Mouse (Mus musculus): Measurements from ENCODE around the gene Dst. TPM values are rescaled to one million over a fixed set of nuclear protein-coding genes. Genes with fewer than 3 reads are reported as not detected.
"Not testable (repeated sequence)": the region's sequence is repeated elsewhere in the genome, so short reads cannot be mapped to it uniquely, and the experiment has no call there.

Gene Dst
- total RNA-seq, 2 experiments from 2014 or later = 209 to 234 TPM

DNA sequence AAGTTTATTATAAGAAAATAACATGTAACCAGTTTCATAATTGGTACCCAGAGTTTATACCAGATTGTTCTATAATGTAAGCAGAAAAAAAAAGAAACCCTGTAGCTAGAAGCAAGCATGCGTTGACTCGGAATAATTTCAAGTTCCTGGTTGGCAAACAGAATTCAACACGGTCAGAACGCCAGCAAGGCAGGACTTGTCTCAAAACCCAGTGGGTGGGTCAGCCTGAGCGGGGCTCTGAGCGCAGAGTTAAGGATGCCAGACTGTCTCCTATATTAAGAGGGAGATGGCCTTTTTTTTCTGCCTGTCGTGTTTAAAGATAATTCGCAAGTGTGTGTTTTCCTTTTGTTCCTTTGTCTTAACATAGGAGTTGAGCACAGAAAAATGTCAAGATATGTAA is 369.2 kb downstream of the Dst start:
- DNase-seq (ENCODE audit: low spot score in 2 of 2) = no peak

DNA sequence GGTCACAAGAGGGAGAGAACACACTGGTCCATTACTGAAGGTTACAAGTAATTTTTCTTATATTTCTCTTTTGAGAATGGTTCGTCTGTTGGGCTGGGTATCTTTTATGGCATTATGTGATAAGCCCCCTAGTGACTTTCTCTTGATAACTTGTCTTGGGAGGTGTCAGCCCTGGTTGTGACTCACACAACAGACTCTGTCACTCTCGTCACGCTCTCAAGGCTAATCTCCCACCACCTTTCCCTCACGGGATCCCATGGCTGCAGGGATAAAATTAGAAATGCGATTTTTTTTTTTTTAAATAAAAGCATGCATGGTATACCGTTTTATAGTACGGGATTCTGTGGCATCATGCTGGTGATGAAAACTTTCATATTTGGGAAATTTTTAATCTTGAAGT is 375.5 kb downstream of the Dst start:
- no peak for DNase-seq (ENCODE audit: low spot score in 2 of 2)

DNA sequence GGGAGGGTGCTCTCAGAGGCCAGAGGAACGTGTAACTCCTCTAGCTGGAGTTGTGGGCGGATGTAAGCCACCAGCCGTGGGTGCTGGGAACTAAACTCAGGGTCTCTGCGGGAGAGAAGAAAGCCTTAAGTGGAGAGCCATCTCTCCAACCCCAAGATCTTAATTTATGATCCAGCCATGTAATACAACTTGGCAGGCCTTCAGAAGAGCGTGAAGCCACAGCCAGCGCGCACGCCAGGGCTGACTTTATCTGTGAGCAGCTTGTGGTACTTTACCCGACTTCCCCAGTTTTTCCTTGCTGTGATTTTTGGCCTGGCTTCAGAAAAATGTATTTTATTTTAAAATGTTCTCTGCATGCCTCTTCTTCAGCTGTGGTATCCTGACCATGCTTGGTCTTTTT is 377.0 kb downstream of the Dst start:
- DNase-seq (ENCODE audit: low spot score in 2 of 2) = no peak

DNA sequence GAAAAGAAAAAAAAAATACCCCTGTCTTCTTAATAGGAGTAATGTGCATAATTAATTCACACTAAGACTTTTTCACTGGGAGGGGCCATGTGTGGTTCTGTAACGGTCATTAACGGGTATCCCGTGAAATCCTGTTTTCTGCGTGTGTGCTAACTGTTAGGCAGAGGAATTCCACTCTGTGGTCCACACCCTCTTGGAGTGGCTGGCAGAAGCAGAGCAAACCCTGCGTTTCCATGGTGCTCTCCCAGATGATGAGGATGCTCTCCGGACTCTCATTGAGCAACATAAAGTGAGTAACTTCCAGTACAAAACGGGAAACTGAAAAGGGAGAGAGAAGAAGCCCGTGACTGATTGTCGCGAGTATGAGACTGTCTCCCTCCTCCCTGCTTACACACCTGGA is 379.7 kb downstream of the Dst start:
- DNase-seq (ENCODE audit: low spot score in 2 of 2) = no peak

DNA sequence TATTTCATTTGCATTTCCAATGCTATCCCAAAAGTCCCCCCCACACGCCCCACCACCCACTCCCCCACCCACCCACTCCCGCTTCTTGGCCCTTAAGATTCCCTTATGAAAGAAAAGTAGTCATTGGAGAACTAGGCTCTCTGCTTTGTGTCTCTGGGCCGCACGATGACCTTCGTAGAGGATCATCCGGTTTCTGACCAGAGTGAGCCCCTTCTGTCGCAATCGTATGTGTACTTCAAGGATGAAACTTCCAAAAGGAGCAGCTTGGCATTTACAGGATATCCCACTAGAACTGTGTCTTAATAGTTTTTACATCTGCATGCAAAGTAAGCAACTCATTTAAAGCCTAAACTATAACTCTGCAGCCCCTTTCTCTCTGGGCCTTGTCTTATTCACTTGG is 380.2 kb downstream of the Dst start:
- no peak for DNase-seq (ENCODE audit: low spot score in 2 of 2)

DNA sequence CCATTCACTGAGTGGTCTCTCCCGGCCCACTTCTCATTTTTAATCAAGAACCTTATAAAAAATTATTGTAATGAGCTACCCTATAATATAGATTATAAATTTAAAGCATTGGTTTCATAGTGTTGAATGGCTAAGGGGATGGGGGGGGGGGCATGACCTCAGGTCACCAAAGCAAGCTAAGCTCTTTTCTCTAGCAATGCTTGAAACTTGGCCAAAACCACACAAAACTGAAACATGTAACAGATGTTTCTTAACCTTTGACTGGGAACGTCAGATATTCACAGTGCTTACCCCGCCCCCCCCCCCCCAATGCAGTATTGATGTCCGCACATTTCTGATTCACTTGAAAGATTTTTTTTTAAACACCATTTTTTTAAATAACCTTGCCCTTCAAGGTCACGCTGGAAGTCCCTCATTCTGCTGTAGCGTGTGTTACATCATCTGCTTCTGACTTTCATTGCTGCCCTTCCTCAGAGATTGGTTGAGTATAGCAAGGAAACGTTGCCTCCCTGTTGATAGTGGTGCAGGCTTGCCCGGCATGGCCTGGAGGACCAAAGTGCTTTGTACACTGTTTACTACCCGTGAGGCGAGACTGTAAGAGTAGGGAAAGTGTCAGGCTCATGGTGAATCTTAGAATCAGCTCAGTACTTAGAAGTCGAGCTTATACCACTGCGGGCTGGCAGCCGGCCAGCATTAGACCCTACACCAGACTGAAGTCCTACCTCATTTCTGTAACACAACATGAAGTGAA is 380.9 kb downstream of the Dst start:
- DNase-seq (ENCODE audit: low spot score in 2 of 2) = no peak

DNA sequence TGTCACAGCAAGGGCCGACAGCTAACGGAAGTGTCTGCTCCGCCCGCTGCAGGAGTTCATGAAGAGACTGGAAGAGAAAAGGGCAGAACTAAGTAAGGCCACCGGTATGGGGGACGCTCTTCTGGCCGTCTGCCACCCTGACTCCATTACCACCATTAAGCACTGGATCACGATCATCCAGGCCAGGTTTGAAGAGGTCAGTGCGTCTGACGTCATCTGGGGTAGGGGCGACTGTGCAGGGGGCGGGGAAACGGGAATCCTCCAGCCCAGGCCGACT is 381.4 kb downstream of the Dst start:
- no peak for DNase-seq (ENCODE audit: low spot score in 2 of 2)

DNA sequence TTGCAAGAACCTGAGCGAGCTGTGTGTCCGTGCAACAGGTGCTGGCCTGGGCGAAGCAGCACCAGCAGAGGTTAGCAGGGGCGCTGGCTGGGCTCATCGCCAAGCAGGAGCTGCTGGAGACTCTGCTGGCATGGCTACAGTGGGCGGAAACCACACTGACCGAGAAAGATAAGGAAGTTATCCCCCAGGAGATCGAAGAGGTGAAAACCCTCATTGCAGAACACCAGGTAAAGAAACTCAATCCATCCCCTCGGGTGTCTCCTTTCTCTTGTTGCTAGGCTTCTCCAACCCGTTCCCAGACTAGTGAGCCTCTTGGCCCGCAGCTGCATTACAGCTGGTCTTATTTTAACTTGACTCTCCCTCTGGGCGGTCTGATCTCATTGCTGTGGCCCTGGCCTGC is 382.3 kb downstream of the Dst start:
- DNase-seq (ENCODE audit: low spot score in 2 of 2) = no peak

DNA sequence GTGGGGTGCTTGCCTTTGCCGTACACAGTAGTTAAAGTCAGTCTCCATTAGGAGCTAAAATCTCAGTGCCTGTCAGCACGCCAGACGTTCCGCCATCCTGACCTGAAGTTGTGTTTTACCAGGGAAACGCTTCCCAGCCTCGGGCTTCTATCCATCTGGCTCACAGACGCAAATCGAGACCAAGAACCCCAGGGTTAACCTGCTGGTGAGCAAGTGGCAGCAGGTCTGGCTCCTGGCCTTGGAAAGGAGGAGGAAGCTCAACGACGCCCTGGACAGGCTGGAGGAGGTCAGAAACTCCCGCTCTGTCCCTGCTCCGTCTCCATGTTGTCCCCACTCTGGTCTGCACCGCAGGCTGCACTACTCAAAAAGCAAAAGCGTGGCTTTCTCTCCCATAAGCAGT is 385.2 kb downstream of the Dst start:
- no peak for DNase-seq (ENCODE audit: low spot score in 2 of 2)

DNA sequence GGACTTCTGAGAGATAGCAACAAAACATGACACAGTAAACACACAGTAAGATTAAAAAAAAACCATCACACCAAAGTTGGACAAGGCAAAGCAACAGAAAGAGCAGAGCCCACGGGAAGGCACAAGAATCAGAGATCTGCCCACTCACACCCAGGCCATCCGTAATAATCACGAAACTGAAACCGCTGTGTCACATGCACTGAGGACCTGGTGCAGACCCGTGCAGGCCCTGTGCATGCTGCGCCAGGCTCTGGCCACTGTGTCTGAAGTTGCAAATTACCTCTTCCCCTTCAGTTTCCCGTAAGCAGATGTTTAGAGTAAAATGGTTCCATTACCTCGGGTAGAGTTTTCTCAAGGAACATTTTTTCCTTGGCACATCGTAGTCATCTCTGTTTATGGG is 389.6 kb downstream of the Dst start:
- no peak for DNase-seq (ENCODE audit: low spot score in 2 of 2)

DNA sequence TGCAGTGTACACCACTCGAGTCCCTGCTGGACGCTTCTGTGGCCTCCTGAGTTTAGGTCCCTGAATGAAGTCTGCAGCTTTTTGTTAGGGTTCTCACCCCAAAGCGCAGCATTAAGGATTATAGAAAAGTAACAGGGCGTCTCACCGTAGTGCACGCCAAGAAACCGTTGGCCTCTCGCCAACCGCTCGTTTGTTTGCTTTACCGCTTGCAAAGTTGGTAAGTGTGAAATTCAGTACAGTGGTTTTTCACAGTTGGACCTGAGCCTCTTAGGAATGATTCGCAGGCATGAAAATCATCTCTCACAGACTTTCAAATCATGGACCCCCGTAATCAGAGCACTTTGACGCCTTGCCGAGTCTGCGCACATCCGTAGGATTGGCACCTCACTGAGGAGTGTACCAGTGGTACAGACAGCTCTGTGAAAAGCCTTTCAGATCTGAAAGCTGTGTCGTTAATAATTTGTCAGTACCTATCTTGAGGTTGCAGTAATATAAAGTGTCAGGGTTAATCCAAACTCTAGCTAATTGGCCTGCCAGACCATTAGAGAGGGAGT is 390.7 kb downstream of the Dst start:
- DNase-seq (ENCODE audit: low spot score in 2 of 2) = peak in 1 of 2 experiments; percentile 34

DNA sequence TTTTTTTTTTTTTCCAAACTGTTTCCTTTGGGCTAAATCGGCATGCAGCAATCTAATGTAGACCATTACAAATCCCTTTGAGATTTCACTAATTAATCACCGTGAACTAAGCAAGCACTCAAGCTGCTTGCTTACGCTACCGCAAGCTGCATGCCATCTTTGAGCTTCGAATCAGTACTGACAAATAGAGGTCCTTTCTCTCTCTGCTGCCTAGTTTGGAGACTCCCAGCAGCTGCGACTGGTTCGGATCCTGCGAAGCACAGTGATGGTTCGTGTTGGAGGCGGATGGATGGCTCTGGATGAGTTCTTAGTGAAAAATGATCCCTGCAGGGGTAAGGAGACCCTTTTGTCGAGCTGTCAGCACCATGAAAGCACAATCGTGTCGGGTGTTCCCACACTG is 391.5 kb downstream of the Dst start:
- no peak for DNase-seq (ENCODE audit: low spot score in 2 of 2)

DNA sequence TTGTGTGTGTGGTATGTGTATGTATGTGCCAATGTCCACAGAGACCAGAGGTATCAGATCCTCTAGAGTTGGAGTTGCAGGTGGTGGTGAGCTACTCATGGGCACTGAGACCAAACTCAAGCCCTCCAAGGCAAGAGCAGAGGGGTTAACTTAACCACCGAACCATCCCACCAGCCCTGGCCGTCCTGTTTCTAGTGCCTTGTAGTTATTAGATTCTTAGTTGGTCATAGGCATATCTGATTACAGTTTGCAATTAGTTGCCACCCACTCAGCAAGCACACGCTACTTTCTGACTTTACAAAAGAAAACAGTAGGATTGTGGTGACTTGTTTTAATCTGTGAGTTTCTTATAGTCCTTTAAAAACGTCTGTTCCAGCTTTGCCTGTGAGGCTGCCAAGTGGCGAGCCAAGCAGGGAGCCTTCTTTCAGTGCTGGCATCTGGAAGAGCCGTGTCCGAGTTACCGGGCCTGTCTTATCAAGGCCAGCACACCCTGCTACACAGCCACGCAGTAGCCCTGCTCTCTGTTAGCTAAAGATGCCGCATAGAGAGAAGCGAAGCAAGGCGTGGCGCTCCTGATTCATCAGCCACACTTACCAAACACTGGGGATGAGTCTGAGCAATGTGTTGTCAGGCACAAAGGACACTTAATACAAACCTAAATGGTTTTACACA is 392.4 kb downstream of the Dst start:
- no peak for DNase-seq (ENCODE audit: low spot score in 2 of 2)

DNA sequence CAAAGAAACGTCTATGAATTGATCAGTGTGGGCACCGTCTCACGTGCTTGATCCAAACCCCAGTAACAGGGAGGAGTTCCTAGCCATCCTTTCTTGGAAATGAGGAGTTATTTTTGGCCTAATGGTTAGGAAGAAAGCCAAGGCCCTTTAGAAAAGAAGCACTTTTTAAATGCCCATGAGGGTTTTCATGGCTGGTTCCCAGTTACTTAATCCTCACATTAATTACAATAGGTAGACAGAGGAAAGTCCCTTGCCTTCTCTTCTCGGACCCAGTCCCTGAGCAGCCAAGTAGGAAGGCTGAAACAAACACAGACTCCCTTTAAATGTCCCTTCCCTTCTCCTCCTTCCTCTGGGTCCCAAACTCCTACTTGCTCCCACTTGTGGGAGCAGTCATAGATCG is 396.2 kb downstream of the Dst start:
- DNase-seq (ENCODE audit: low spot score in 2 of 2) = no peak

DNA sequence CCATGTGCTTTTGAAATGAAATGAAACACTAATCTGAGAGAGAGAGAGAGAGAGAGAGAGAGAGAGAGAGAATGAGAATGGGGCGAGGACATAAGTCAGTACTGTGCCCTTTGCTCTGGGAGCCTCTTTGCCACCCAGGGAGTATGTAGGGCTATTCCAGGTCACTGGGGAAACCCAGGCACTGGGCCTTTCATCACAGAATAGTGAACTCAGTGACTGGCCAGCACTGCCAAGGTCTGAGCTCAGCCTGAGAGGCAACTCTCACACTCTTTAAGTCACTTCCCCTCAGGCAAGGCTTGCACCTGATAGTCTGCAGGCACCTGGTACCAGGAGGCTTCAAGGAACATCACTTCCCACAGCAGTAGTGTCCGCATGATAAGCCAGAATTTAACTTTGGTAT is 398.7 kb downstream of the Dst start:
- no peak for DNase-seq (ENCODE audit: low spot score in 2 of 2)

DNA sequence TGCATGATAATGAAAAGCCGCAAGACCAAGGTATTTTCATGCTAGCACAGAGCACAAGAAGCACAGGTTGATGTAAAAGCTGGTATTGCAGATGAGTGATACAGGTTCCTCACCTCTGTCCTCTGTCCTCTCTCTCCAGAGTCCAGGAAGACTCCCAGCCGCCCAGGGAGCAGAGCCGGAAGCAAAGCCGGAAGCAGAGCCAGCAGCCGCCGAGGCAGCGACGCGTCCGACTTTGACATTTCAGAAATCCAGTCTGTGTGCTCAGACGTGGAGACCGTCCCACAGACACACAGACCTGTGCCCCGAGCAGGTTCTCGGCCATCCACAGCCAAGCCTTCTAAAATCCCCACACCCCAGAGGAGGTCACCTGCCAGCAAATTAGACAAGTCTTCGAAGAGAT is 399.2 kb downstream of the Dst start:
- DNase-seq (ENCODE audit: low spot score in 2 of 2) = no peak

DNA sequence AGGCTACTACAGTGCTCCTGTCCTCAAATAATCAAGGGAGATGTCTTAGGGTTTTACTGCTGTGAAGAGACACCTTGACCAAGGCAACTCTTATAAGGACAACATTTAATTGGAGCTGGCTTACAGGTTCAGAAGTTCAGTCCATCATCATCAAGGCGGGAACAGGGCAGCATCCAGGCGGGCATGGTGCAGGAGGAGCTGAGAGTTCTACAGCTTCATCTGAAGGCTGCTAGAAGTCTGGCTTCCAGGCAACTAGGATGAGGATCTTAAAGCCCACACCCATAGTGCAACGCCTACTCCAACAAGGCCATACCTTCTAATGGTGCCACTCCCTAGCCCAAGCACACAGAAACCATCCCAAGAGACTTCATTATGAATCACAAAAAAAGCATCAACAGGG is 400.8 kb downstream of the Dst start:
- DNase-seq (ENCODE audit: low spot score in 2 of 2) = not testable (repeated sequence)

DNA sequence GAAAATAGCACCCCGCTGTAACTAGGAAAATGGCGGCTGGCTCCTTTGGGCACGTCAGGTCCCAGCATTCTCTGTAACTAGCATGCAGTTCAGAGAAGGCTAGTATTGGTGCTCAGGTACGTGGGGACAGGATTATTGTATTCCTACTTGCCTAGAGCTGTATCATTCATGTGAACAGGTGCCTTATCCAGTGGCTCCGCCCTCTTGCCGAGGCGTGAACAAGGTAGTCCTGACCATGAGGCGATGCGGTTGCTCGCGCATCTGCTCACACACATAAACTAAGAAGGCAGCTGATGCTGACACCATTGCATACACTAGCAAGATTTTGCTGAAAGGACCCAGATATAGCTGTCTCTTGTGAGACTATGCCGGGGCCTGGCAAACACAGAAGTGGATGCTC is 401.4 kb downstream of the Dst start:
- no peak for DNase-seq (ENCODE audit: low spot score in 2 of 2)

DNA sequence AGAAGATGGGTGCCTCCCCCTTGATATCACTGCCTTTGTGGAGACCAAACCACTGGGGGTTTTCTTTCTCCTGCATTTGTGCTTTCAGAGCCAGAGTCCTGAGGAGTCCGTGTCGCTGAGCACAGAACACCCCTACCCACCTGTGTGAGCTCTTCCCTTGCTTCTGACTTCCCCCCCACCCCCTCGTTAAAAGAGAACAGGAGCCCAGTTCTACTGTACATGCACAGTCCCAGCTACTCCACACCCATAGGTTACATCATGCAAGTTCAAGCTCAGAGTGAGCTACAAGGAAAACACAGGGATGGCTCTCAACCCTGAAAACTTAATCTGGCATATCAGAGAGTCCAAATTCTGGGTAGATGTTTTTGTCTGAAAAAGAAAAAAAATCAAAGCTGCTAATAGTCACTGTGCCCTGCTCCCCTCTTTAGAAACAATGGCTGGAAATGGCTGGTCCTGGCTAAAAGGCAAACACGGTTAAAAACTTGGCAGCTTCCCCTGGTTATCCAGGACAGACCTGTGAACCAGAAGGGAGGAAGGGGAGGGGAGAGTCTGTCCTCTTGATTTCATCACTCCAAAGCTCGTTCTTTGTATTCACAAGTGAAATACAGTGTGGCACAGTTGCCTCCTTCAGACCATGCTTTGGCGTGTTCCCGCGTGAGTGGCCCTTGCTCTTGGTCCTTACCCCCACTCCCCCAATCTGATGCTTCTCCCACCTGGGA is 402.7 kb downstream of the Dst start:
- no peak for DNase-seq (ENCODE audit: low spot score in 2 of 2)

DNA sequence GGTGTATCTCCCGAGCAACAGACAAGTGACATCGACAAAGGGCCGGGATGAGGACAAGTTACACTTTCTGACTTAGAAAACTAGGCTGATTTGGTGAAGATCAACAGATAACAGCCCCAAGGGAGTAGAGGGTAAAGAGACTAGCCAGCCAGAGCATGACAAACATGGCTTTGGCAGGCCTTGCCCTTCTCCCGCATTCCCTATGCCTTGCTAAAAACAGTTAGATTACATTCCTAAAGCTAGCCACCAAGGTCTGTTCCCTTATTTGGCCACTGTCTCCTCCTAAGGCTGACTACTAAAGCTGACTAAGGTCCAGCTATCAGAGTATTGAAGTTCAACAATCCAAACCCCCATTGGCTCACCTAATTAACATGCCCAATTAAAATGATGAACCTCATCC is 404.8 kb downstream of the Dst start:
- no peak for DNase-seq (ENCODE audit: low spot score in 2 of 2)

DNA sequence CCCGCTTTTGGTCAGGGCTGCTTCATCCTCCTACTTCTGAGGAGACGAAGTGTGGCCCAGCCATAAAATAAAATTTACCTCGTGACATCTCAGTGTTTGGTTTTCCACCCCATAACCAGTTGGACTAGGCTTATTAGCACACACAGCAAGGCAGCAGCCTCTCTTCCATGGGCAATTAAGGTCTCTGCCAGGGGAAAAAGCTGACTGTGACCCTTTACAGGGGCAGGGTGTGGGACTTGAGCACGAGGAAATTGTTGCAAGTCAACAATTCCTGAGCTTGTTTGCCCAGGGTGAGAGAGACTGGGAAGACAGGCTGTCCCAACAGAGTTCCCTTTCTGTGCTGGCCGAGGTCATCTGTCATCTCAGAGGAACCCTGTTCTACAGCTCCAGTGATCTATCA is 407.4 kb downstream of the Dst start:
- no peak for DNase-seq (ENCODE audit: low spot score in 2 of 2)

DNA sequence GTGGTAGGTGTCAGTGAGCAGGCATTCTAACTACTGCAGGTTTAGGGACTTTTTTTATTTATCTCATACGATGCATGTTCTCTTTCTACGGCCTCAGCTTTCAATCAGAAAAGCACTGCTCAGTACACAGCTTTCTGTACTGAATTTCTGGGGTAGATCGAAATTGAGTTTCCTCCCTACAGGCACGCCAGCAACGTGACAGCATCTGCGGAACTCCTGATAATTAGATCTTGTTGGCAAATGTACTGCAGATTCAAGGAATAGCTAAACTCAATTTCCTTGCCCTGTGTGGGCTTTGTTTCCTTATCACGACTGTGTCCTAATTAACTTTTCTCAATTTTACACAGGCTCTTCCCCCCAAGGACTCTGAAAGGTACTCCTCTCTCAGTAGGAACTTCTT is 416.2 kb downstream of the Dst start:
- no peak for DNase-seq (ENCODE audit: low spot score in 2 of 2)

Measured in layer of hippocampus, postnatal 14 days (tissue).